Mouse (Mus musculus) heart, postnatal 0 days (tissue): ENCODE data around the gene Jam2. TPM values are rescaled to one million over a fixed set of nuclear protein-coding genes. Genes with fewer than 3 reads are reported as not detected.

Experiments used
- ATAC-seq: fragments of 200-750 bp; cut with Nextera tagmentation; 2 replicates; pipeline ENCODE4 v1.8.0; 2017; ENCODE audit warnings: low read depth, moderate number of reproducible peaks, moderate library complexity; ENCODE audit not compliant: insufficient read depth
- DNase-seq: peaks from one replicate; pipeline ENCODE4 v3.0.0-alpha.2; 2016; ENCODE audit warnings: low spot score
- H3K27ac ChIP-seq: fragments of 300-500 bp; sonication (generic); 2 replicates; pipeline ENCODE4 v1.5.1; 2014; ENCODE audit warnings: low read depth, mild to moderate bottlenecking
- H3K27me3 ChIP-seq: fragments of 300-500 bp; sonication (generic); 2 replicates; pipeline ENCODE4 v1.6.1; 2014; ENCODE audit warnings: low read length, mixed read lengths; ENCODE audit not compliant: control insufficient read depth, insufficient read depth
- H3K36me3 ChIP-seq: fragments of 300-500 bp; sonication (generic); replicated peaks from 2 replicates; pipeline ENCODE4 v1.6.1; 2014; ENCODE audit warnings: low read length, mixed read lengths; ENCODE audit not compliant: control insufficient read depth, insufficient read depth
- H3K4me1 ChIP-seq: fragments of 300-500 bp; sonication (generic); 2 replicates; pipeline ENCODE4 v1.6.1; 2014; ENCODE audit warnings: antibody characterized with exemption; ENCODE audit not compliant: control insufficient read depth, insufficient read depth
- H3K4me2 ChIP-seq: fragments of 300-500 bp; sonication (generic); 2 replicates; pipeline ENCODE4 v1.6.1; 2014; ENCODE audit warnings: low read depth, mild to moderate bottlenecking, low read length, moderate library complexity
- H3K4me3 ChIP-seq: fragments of 300-500 bp; sonication (generic); 2 replicates; pipeline ENCODE4 v1.5.1; 2014; ENCODE audit warnings: low read depth, low read length
- H3K9ac ChIP-seq: fragments of 300-500 bp; sonication (generic); replicated peaks from 2 replicates; pipeline ENCODE4 v1.6.1; 2014; ENCODE audit warnings: low read depth, low read length, mixed read lengths
- H3K9me3 ChIP-seq: fragments of 300-500 bp; sonication (generic); replicated peaks from 2 replicates; pipeline ENCODE4 v1.6.1; 2016; ENCODE audit warnings: low read length; ENCODE audit not compliant: control insufficient read depth
- CTCF ChIP-seq: IDR thresholded peaks from 2 replicates; pipeline ENCODE4 v1.5.1; 2016; ENCODE audit warnings: antibody characterized with exemption, control low read depth, low read depth
- EP300 ChIP-seq: IDR thresholded peaks from 2 replicates; pipeline ENCODE4 v1.6.1; 2016; ENCODE audit warnings: antibody characterized with exemption, low read depth
- WGBS: fragments of 180-500 bp; shearing (Covaris S2); extraction: QIAGEN DNeasy Blood & Tissue Kit; methylation state at CpG from one replicate; pipeline ENCODE4 v1.1.7; 2014; 5-methylcytosine and 5-hydroxymethylcytosine counted together
- polyA plus RNA-seq: library from polyadenylated mRNA; unstranded; fragments of >200 nt; fragmentation: Nextera tagmentation; extraction: Ambion mirVana; gene quantifications from 2 replicates; pipeline ENCODE4 v1.2.1, GENCODE M21; 2015
- total RNA-seq: library from RNA; depleted of rRNA; stranded (reverse); fragments of >200 nt; gene quantifications from 2 replicates; pipeline ENCODE4 v1.2.3, GENCODE M21; 2014; ENCODE audit warnings: low replicate concordance; rRNA removed

Jam2 gene
- total RNA-seq (20.0 and 28.0 TPM in 2 replicates), polyA plus RNA-seq (17.4 and 20.1 TPM in 2 replicates)

GRCm38 (mm10) chr16:84774003-84774703, at the start of gene Jam2:
TSS of gene Jam2 (plus strand) at chr16:84774123.
- WGBS, result under 1% methylated on average over 40 of the region's 43 CpGs
- peak within 1 kb of the TSS; percentile 63 for H3K27ac ChIP-seq

GRCm38 (mm10) chr16:84734806-84735165, 39.1 kb upstream of the Jam2 start:
- no peaks in the 10 kb centered on the region for H3K9me3 ChIP-seq
- WGBS, result under 1% methylated on average over 15 of the region's 15 CpGs
- peaks cover 23% of the 10 kb centered on the region for H3K36me3 ChIP-seq
- H3K4me2 ChIP-seq, result peak overlapping the region; percentile 77
- H3K4me3 ChIP-seq, result peak overlapping the region; percentile 79
- H3K27me3 ChIP-seq, result no peaks in the 10 kb centered on the region
- DNase-seq (no peak), ATAC-seq (0 out of 2 replicates have a peak, but pooled peaks have one; percentile 3)
- no peak for TF ChIP-seq CTCF
- no peak for TF ChIP-seq EP300
- peak overlapping the region; percentile 70 for H3K9ac ChIP-seq
- peaks cover 6% of the 10 kb centered on the region for H3K4me1 ChIP-seq
- H3K27ac ChIP-seq, result peak overlapping the region; percentile 33; the same call in 1 of the 2 replicates

More at GRCm38 (mm10) chr16:84774003-84774703, at the start of gene Jam2:
- Histone ChIP-seq H3K9ac (peak within 1 kb of the TSS; percentile 70), H3K9me3 (peaks cover 2% of the 10 kb centered on the region; the same call in 1 of the 2 replicates), H3K27me3 (no peaks in the 10 kb centered on the region), H3K4me3 (peak within 1 kb of the TSS; percentile 77), H3K4me2 (peak within 1 kb of the TSS; percentile 100), H3K36me3 (0 out of 2 replicates have a peak, but pooled peaks cover 7% of the 10 kb centered on the region), H3K4me1 (peaks cover 10% of the 10 kb centered on the region; the same call in 1 of the 2 replicates)
- DNase-seq (peak; percentile 53), ATAC-seq (peak; percentile 86)
- no peak for TF ChIP-seq CTCF
- no peak for TF ChIP-seq EP300

- ATAC-seq (peak; percentile 99), DNase-seq (peak; percentile 93)
- Histone ChIP-seq H3K27ac (peak within 1 kb of the TSS; percentile 90), H3K9ac (peak within 1 kb of the TSS; percentile 70), H3K4me1 (peaks cover 6% of the 10 kb centered on the region), H3K27me3 (no peaks in the 10 kb centered on the region), H3K36me3 (peaks cover 16% of the 10 kb centered on the region), H3K4me2 (peak within 1 kb of the TSS; percentile 77), H3K4me3 (peak within 1 kb of the TSS; percentile 79), H3K9me3 (no peaks in the 10 kb centered on the region)
- TF ChIP-seq EP300 (peak; percentile 66; the same call in 1 of the 2 replicates), CTCF (peak; percentile 82)
- under 1% methylated on average over 66 of the region's 66 CpGs for whole genome bisulfite sequencing
Observed at GRCm38 (mm10) chr16:84735166-84736105, 38.5 kb upstream of the Jam2 start, which contains the start of gene Mrpl39. TSS of gene Mrpl39 (minus strand) at chr16:84735742.

- WGBS, result 85% methylated on average over 3 of the region's 3 CpGs
- TF ChIP-seq CTCF, result peak; percentile 18; the same call in 1 of the 2 replicates
- TF ChIP-seq EP300, result no peak
- DNase-seq, result no peak
Observed at GRCm38 (mm10) chr16:84737358-84737757, 36.6 kb upstream of the Jam2 start.

More at GRCm38 (mm10) chr16:84737358-84737757, 36.6 kb upstream of the Jam2 start:
- Histone ChIP-seq H3K27me3 (no peaks in the 10 kb centered on the region), H3K9me3 (no peaks in the 10 kb centered on the region), H3K4me1 (peaks cover 6% of the 10 kb centered on the region), H3K36me3 (no peaks in the 10 kb centered on the region; the same call in 1 of the 2 replicates), H3K9ac (no peak overlapping the region), H3K4me2 (no peak overlapping the region), H3K27ac (no peak overlapping the region), H3K4me3 (no peak overlapping the region)
- ATAC-seq, result no peak
